In the genomic region with DNA sequence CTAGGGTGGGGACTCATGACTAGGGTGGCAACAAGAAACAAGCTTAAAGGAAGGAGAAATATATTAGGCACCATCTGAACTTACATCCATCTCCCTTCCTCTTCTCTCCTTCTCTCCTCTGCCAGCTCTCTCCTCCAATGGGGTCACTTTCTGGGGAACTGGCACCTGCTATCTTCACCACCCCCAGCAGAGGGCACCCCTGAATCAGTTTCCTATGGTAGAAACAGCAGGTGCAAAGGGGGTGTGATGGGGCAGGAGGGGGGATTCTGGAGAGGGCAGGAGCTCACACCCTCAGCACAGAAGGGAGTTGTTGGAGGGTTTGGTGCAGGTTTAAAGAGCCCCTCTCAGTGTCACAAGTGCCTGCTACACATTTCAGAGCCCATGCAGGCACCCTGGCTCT, we compare ENCODE assay signal across 9 mouse cellular contexts. TPM values are rescaled to one million over a fixed set of nuclear protein-coding genes. Genes with fewer than 3 reads are reported as not detected.
DNase-seq lines count a peak whose midpoint lies in the region; ATAC-seq and TF ChIP-seq lines count a peak whose summit lies in the region.
"Had no signal": no experiment of that assay in that cellular context is flagged by ENCODE, and none has a peak within 500 bp of the region (broad histone marks: within the 10 kb centered on the region; RNA-seq: fewer than 3 reads in every experiment).

No protein-coding gene starts in this region.

- H3K27me3 ChIP-seq in heart, adult 2 months (ENCODE audit: control insufficient read depth, insufficient read depth, low read length): no peaks in the 10 kb centered on the region
- H3K27me3 ChIP-seq in heart, embryonic 11.5 days (ENCODE audit: control insufficient read depth, insufficient read depth, low read length): no peaks in the 10 kb centered on the region
- H3K27me3 ChIP-seq: embryonic facial prominence, embryonic 15.5 days had no signal

- DNase-seq in heart, adult 2 months: peak; percentile 23 to 56
- DNase-seq in urinary bladder, postnatal 25 days (ENCODE audit: low spot score): peak; percentile 59
- DNase-seq in urinary bladder, adult 2 months (ENCODE audit: low spot score): no peak
- DNase-seq in c-Kit-positive CD71-positive TER-119-positive erythroid progenitor cells, embryonic 14.5 days (ENCODE audit: low spot score): peak; percentile 15
- peak; percentile 65 to 75 for DNase-seq in left cerebral cortex, postnatal 14 days (ENCODE audit: low spot score in 2 of 2)
- DNase-seq in right cerebral cortex, postnatal 14 days: peak; percentile 70

- H3K4me2 ChIP-seq in heart, embryonic 11.5 days: no peak overlapping the region
- H3K4me2 ChIP-seq: embryonic facial prominence, embryonic 15.5 days had no signal

- no peaks in the 10 kb centered on the region for H3K9me3 ChIP-seq in heart, embryonic 11.5 days (replicated peaks; ENCODE audit: control insufficient read depth, low read length)
- H3K9me3 ChIP-seq: embryonic facial prominence, embryonic 15.5 days had no signal

- no peaks in the 10 kb centered on the region for H3K79me2 ChIP-seq in heart, adult 2 months (replicated peaks; ENCODE audit: control insufficient read depth, insufficient read depth, low read length)

- H3K27ac ChIP-seq in heart, adult 2 months: no peak overlapping the region
- H3K27ac ChIP-seq in heart, embryonic 11.5 days (ENCODE audit: low read depth, low read length): no peak overlapping the region
- H3K27ac ChIP-seq: embryonic facial prominence, embryonic 15.5 days had no signal

- no peak overlapping the region for H3K9ac ChIP-seq in heart, adult 2 months (ENCODE audit: low read depth, low read length)
- no peak overlapping the region for H3K9ac ChIP-seq in heart, embryonic 11.5 days (ENCODE audit: low read depth, low read length)
- H3K9ac ChIP-seq: embryonic facial prominence, embryonic 15.5 days had no signal

- no peak for TF ChIP-seq POLR2A in heart, adult 2 months (IDR thresholded peaks at IDR 0.05; ENCODE audit: insufficient read depth, low read depth, low read length)

- H3K4me3 ChIP-seq in heart, adult 2 months: no peak overlapping the region
- no peak overlapping the region for H3K4me3 ChIP-seq in heart, embryonic 11.5 days (ENCODE audit: low read depth, low read length)
- H3K4me3 ChIP-seq: embryonic facial prominence, embryonic 15.5 days had no signal

- intact Hi-C loops in heart, adult 2 months (cut with DNase I): no loop called here
- intact Hi-C loops in left cerebral cortex, postnatal 14 days (cut with DNase I): no loop called here

- TF ChIP-seq EP300 in heart, adult 2 months (IDR thresholded peaks at IDR 0.05; ENCODE audit: insufficient read depth, low read depth, low read length): no peak

- ATAC-seq in heart, embryonic 11.5 days (replicated peaks; ENCODE audit: insufficient number of reproducible peaks, low FRiP score, low TSS enrichment): no peak
- ATAC-seq in megakaryocyte, adult 5-6 weeks (ENCODE audit: poor library complexity, severe bottlenecking): no peak

- H3K4me1 ChIP-seq in heart, adult 2 months (ENCODE audit: control insufficient read depth, insufficient read depth, low read length): 0 out of 2 replicates have a peak, but pooled peaks cover 1% of the 10 kb centered on the region
- H3K4me1 ChIP-seq in heart, embryonic 11.5 days (ENCODE audit: control insufficient read depth, insufficient read depth, low read length): peaks cover 9% of the 10 kb centered on the region

- TF ChIP-seq CTCF in heart, adult 2 months (IDR thresholded peaks at IDR 0.05): peak; percentile 65

- no peaks in the 10 kb centered on the region for H3K36me3 ChIP-seq in heart, adult 2 months (ENCODE audit: control insufficient read depth, insufficient read depth, low read length)
- no peaks in the 10 kb centered on the region for H3K36me3 ChIP-seq in heart, embryonic 11.5 days (ENCODE audit: control insufficient read depth, insufficient read depth, low read length)
- H3K36me3 ChIP-seq: embryonic facial prominence, embryonic 15.5 days had no signal

RNA-seq across cellular contexts. Expression of a gene that starts 3.1 kb away (rescaled TPM):
- 1 to 10 TPM; 8.8 to 9.2 TPM for total RNA-seq in heart, adult 2 months (2021)
- 10.9 and 14.4 TPM in 2 replicates for polyA plus RNA-seq in heart, adult 2 months (2012; rRNA removed)
- 24.8 and 28.1 TPM in 2 replicates for polyA plus RNA-seq in heart, embryonic 11.5 days (2014; fragmentation: Nextera tagmentation; extraction: Ambion mirVana)
- polyA plus RNA-seq in urinary bladder, adult 2 months (2012; rRNA removed): 17.6 and 19.6 TPM in 2 replicates
- 10 to 100 TPM; 19.9 to 22.1 TPM for total RNA-seq in left cerebral cortex, postnatal 14 days (2021)
- total RNA-seq in megakaryocyte, adult 5-6 weeks (2015): 3.9 and 5.7 TPM in 2 replicates
- total RNA-seq in megakaryocyte, adult 5-6 weeks (2017): 4.0 and 5.1 TPM in 2 replicates

RNA-seq across cellular contexts. Expression of a gene that starts 7.3 kb away (rescaled TPM):
- 1 to 10 TPM; 5.0 to 5.8 TPM for total RNA-seq in heart, adult 2 months (2021)
- polyA plus RNA-seq in heart, adult 2 months (2012; rRNA removed): 3.8 and 4.4 TPM in 2 replicates
- polyA plus RNA-seq in heart, embryonic 11.5 days (2014; fragmentation: Nextera tagmentation; extraction: Ambion mirVana): 2.6 and 4.1 TPM in 2 replicates
- polyA plus RNA-seq in urinary bladder, adult 2 months (2012; rRNA removed): 7.1 and 7.3 TPM in 2 replicates
- total RNA-seq in left cerebral cortex, postnatal 14 days (2021): 1 to 10 TPM in 1 of 2 experiments, under 1 TPM in 1; 0.92 to 2.2 TPM
- 0.05 TPM in 1 of 2 replicates, not detected in the other for total RNA-seq in megakaryocyte, adult 5-6 weeks (2015)
- total RNA-seq in megakaryocyte, adult 5-6 weeks (2017): not detected in 2 replicates

RNA-seq across cellular contexts. Expression of a gene that starts 23.2 kb away (rescaled TPM):
- total RNA-seq in heart, adult 2 months (2021): under 1 TPM; 0.31 to 0.68 TPM
- 0.29 and 0.35 TPM in 2 replicates for polyA plus RNA-seq in heart, adult 2 months (2012; rRNA removed)
- polyA plus RNA-seq in heart, embryonic 11.5 days (2014; fragmentation: Nextera tagmentation; extraction: Ambion mirVana): 0.29 and 0.61 TPM in 2 replicates
- polyA plus RNA-seq in urinary bladder, adult 2 months (2012; rRNA removed): 0.47 and 0.62 TPM in 2 replicates
- total RNA-seq in left cerebral cortex, postnatal 14 days (2021): 10 to 100 TPM; 18.6 to 19.9 TPM
- 0.39 and 0.42 TPM in 2 replicates for total RNA-seq in megakaryocyte, adult 5-6 weeks (2015)
- 0.37 TPM in 1 of 2 replicates, not detected in the other for total RNA-seq in megakaryocyte, adult 5-6 weeks (2017)

Comparison
In these comparisons a context has a peak if more than half of its experiments do, and no peak if none do; other contexts are left out.
1. RNA of a gene that starts 23.2 kb away (total RNA-seq): 18.6 to 19.9 TPM in left cerebral cortex, postnatal 14 days; 0.31 to 0.68 TPM in heart, adult 2 months and 0.37 to 0.42 TPM in megakaryocyte, adult 5-6 weeks; every median in the first group is over 10 times any median in the second.